Mouse (Mus musculus) E14TG2a.4 (cell line): ENCODE results near the gene Nab1.
A peak's percentile ranks its signal among the peaks of the same experiment; 100 is the strongest.

ENCODE experiments used
- H3K27me3 ChIP-seq: 2 replicates; pipeline ENCODE4 v1.6.1; 2014; ENCODE audit warnings: low read length, control low read depth; ENCODE audit not compliant: insufficient read depth
- H3K36me3 ChIP-seq: 2 replicates; pipeline ENCODE4 v1.6.1; 2014; ENCODE audit warnings: low read length, control low read depth; ENCODE audit not compliant: insufficient read depth
- H3K4me1 ChIP-seq: replicated peaks from 2 replicates; pipeline ENCODE4 v1.6.1; 2014; ENCODE audit warnings: low read depth, low read length, control low read depth
- H3K4me3 ChIP-seq: replicated peaks from 2 replicates; pipeline ENCODE4 v1.5.1; 2014; ENCODE audit warnings: mild to moderate bottlenecking, low read length
- H3K9me3 ChIP-seq: 2 replicates; pipeline ENCODE4 v1.6.1; 2014; ENCODE audit warnings: low read length, control low read depth
- CTCF ChIP-seq: conservative IDR thresholded peaks from 2 replicates; pipeline ENCODE4 v1.5.1; 2014; ENCODE audit warnings: low read length
- NANOG ChIP-seq: IDR thresholded peaks from 2 replicates; pipeline ENCODE4 v1.6.1; 2014; ENCODE audit warnings: borderline replicate concordance, low read length, mixed read lengths
- POU5F1 ChIP-seq: IDR thresholded peaks from 2 replicates; pipeline ENCODE4 v1.6.1; 2014; ENCODE audit warnings: low read length, borderline replicate concordance

Nab1 gene

GRCm38 (mm10) chr1:52465264-52465663 lies 35.2 kb downstream of the Nab1 start:
- no peaks in the 10 kb centered on the region for H3K27me3 ChIP-seq
- TF ChIP-seq NANOG (no peak), POU5F1 (no peak), CTCF (no peak)
- no peaks in the 10 kb centered on the region for H3K9me3 ChIP-seq
- no peak overlapping the region for H3K4me3 ChIP-seq
- H3K36me3 ChIP-seq = no peaks in the 10 kb centered on the region
- no peaks in the 10 kb centered on the region for H3K4me1 ChIP-seq

GRCm38 (mm10) chr1:52463305-52463704 lies 37.2 kb downstream of the Nab1 start:
- Histone ChIP-seq H3K4me1 (no peaks in the 10 kb centered on the region), H3K9me3 (no peaks in the 10 kb centered on the region), H3K4me3 (no peak overlapping the region), H3K27me3 (no peaks in the 10 kb centered on the region), H3K36me3 (no peaks in the 10 kb centered on the region)
- TF ChIP-seq CTCF = no peak
- no peak for TF ChIP-seq NANOG
- TF ChIP-seq POU5F1 = no peak

- Histone ChIP-seq H3K4me1 (0 out of 2 replicates have a peak, but pooled peaks cover 4% of the 10 kb centered on the region), H3K36me3 (no peaks in the 10 kb centered on the region), H3K4me3 (no peak overlapping the region)
These were observed 43.9 kb downstream of the Nab1 start for GRCm38 (mm10) chr1:52456571-52456970.

GRCm38 (mm10) chr1:52454509-52455001 lies 45.9 kb downstream of the Nab1 start:
- Histone ChIP-seq H3K4me1 (0 out of 2 replicates have a peak, but pooled peaks cover 4% of the 10 kb centered on the region), H3K27me3 (no peaks in the 10 kb centered on the region), H3K4me3 (no peak overlapping the region), H3K9me3 (0 out of 2 replicates have a peak, but pooled peaks cover 3% of the 10 kb centered on the region), H3K36me3 (no peaks in the 10 kb centered on the region)
- TF ChIP-seq POU5F1 = no peak
- TF ChIP-seq NANOG = no peak
- no peak for TF ChIP-seq CTCF

More at GRCm38 (mm10) chr1:52456571-52456970, 43.9 kb downstream of the Nab1 start:
- TF ChIP-seq NANOG (no peak), POU5F1 (no peak), CTCF (no peak)
- H3K27me3 ChIP-seq = no peaks in the 10 kb centered on the region
- H3K9me3 ChIP-seq = no peaks in the 10 kb centered on the region

- Histone ChIP-seq H3K36me3 (no peaks in the 10 kb centered on the region), H3K4me3 (no peak overlapping the region), H3K9me3 (0 out of 2 replicates have a peak, but pooled peaks cover 3% of the 10 kb centered on the region), H3K27me3 (no peaks in the 10 kb centered on the region), H3K4me1 (no peaks in the 10 kb centered on the region)
- TF ChIP-seq POU5F1 (no peak), CTCF (no peak), NANOG (no peak)
These were observed 49.1 kb downstream of the Nab1 start for GRCm38 (mm10) chr1:52451360-52451759.

- no peak for TF ChIP-seq POU5F1
- no peak overlapping the region for H3K4me3 ChIP-seq
- no peaks in the 10 kb centered on the region for H3K36me3 ChIP-seq
- H3K9me3 ChIP-seq = no peaks in the 10 kb centered on the region
- peaks cover 13% of the 10 kb centered on the region for H3K4me1 ChIP-seq
- H3K27me3 ChIP-seq = 0 out of 2 replicates have a peak, but pooled peaks cover 2% of the 10 kb centered on the region
These were observed 64.6 kb downstream of the Nab1 start for GRCm38 (mm10) chr1:52435856-52436255.

GRCm38 (mm10) chr1:52434085-52434484 lies 66.4 kb downstream of the Nab1 start:
- Histone ChIP-seq H3K4me3 (no peak overlapping the region), H3K36me3 (peaks cover 4% of the 10 kb centered on the region; the same call in 1 of the 2 replicates), H3K27me3 (0 out of 2 replicates have a peak, but pooled peaks cover 2% of the 10 kb centered on the region), H3K4me1 (peaks cover 28% of the 10 kb centered on the region), H3K9me3 (no peaks in the 10 kb centered on the region)
- TF ChIP-seq CTCF (no peak), POU5F1 (no peak), NANOG (no peak)

- peaks cover 21% of the 10 kb centered on the region for H3K36me3 ChIP-seq
- H3K27me3 ChIP-seq = 0 out of 2 replicates have a peak, but pooled peaks cover 2% of the 10 kb centered on the region
- H3K4me3 ChIP-seq = peak overlapping the region; percentile 82
- no peak for TF ChIP-seq POU5F1
- TF ChIP-seq NANOG = no peak
- H3K4me1 ChIP-seq = peaks cover 28% of the 10 kb centered on the region
- H3K9me3 ChIP-seq = no peaks in the 10 kb centered on the region
These were observed 68.7 kb downstream of the Nab1 start for GRCm38 (mm10) chr1:52431806-52432205.

GRCm38 (mm10) chr1:52430606-52431005 lies 69.9 kb downstream of the Nab1 start:
- no peak for TF ChIP-seq POU5F1
- TF ChIP-seq CTCF = no peak
- no peak for TF ChIP-seq NANOG
- H3K4me3 ChIP-seq = no peak overlapping the region

More at GRCm38 (mm10) chr1:52430606-52431005, 69.9 kb downstream of the Nab1 start:
- Histone ChIP-seq H3K27me3 (0 out of 2 replicates have a peak, but pooled peaks cover 2% of the 10 kb centered on the region), H3K4me1 (peaks cover 28% of the 10 kb centered on the region), H3K36me3 (peaks cover 21% of the 10 kb centered on the region), H3K9me3 (no peaks in the 10 kb centered on the region)
